Mouse (Mus musculus) brain, embryonic 14.5 days (tissue): ENCODE data around the gene Alyref.

Experiments used
- CTCF ChIP-seq: fragments of 200-500 bp; IDR thresholded peaks from 2 replicates; pipeline ENCODE4 v1.5.1; 2012; ENCODE audit warnings: inconsistent platforms, mild to moderate bottlenecking, moderate library complexity, borderline replicate concordance; ENCODE audit not compliant: insufficient read depth, insufficient read length; ENCODE audit errors: extremely low read depth
- POLR2A ChIP-seq: fragments of 200-500 bp; IDR thresholded peaks from 2 replicates; pipeline ENCODE4 v1.6.1; 2012; ENCODE audit warnings: mild to moderate bottlenecking, inconsistent platforms, borderline replicate concordance; ENCODE audit not compliant: poor library complexity, insufficient read depth, insufficient read length, severe bottlenecking; ENCODE audit errors: extremely low read depth

GRCm38 (mm10) chr11:120610477-120611046, 12.4 kb upstream of the Alyref start:
- no peak for TF ChIP-seq CTCF
- TF ChIP-seq POLR2A = no peak
